Mouse (Mus musculus): ENCODE measurements at regions not wholly inside any gene's neighbourhood (a gene's known extent, or its start where the extent isn't known, plus 50 kb on each side); places are given as distances from the start of the nearest gene placed in this dataset.

GRCm38 (mm10) chr13:58732776-58733175 is 73.6 kb upstream of the Ntrk2 start:
- Histone ChIP-seq H3K27ac (ENCODE audit: insufficient read depth, low read depth) (no peak overlapping the region), H3K9me3 (replicated peaks; ENCODE audit: low read length) (peaks cover 77% of the 10 kb centered on the region)

GRCm38 (mm10) chr13:58733615-58734014 is 72.8 kb upstream of the Ntrk2 start:
- Histone ChIP-seq H3K79me2 (replicated peaks; ENCODE audit: control insufficient read depth, extremely low read depth, insufficient read depth, poor library complexity, severe bottlenecking) (no peaks in the 10 kb centered on the region), H3K4me3 (replicated peaks in 1 of 3; ENCODE audit: low read depth in 2 of 3, low read length in 2 of 3, poor library complexity in 1 of 3) (no peak overlapping the region), H3K27me3 (replicated peaks) (no peaks in the 10 kb centered on the region), H3K9ac (ENCODE audit: insufficient read depth, low read depth) (no peak overlapping the region), H3K9me3 (replicated peaks; ENCODE audit: low read length) (peaks cover 74% of the 10 kb centered on the region), H3K36me3 (replicated peaks in 1 of 2; ENCODE audit: control insufficient read depth in 1 of 2, insufficient read depth in 1 of 2, low read length in 1 of 2) (no peaks in the 10 kb centered on the region), H3K27ac (ENCODE audit: insufficient read depth, low read depth) (no peak overlapping the region), H3K4me2 (ENCODE audit: insufficient read depth, low read depth, poor library complexity, severe bottlenecking) (no peak overlapping the region), H3K4me1 (ENCODE audit: control insufficient read depth in 1 of 2, insufficient read depth in 2 of 2) (no peaks in the 10 kb centered on the region)
- TF ChIP-seq ELF1 (IDR thresholded peaks at IDR 0.05; ENCODE audit: low read depth, low read length) (no peak), ZC3H11A (IDR thresholded peaks at IDR 0.05; ENCODE audit: low read depth, low read length) (no peak), KAT2A (IDR thresholded peaks at IDR 0.05; ENCODE audit: insufficient replicate concordance, low read length) (no peak), GABPA (IDR thresholded peaks at IDR 0.05; ENCODE audit: insufficient replicate concordance, low read depth, low read length) (no peak), POLR2A (IDR thresholded peaks at IDR 0.05; ENCODE audit: low read depth, low read length) (no peak), BHLHE40 (IDR thresholded peaks at IDR 0.05; ENCODE audit: low read depth, low read length) (no peak), MAFK (IDR thresholded peaks at IDR 0.05; ENCODE audit: insufficient replicate concordance, low read length) (no peak)
- DNase-seq (ENCODE audit: extremely low read depth): no peak
- dilution Hi-C loops (cut with MboI; ENCODE audit: extremely low pct_ligation_motif_present, extremely low pct_unique_long_range_greater_than_20kb, low sequenced_read_pairs): no loop called here
- in situ Hi-C loops (cut with MboI; ENCODE audit: low pct_ligation_motif_present, low pct_unique_long_range_greater_than_20kb, low sequenced_read_pairs): no loop called here

More at GRCm38 (mm10) chr13:58732776-58733175, 73.6 kb upstream of the Ntrk2 start:
- no peak for DNase-seq (ENCODE audit: extremely low read depth)
- H3K9ac ChIP-seq (ENCODE audit: insufficient read depth, low read depth): no peak overlapping the region
- dilution Hi-C loops (cut with MboI; ENCODE audit: extremely low pct_ligation_motif_present, extremely low pct_unique_long_range_greater_than_20kb, low sequenced_read_pairs) (no loop called here), in situ Hi-C loops (cut with MboI; ENCODE audit: low pct_ligation_motif_present, low pct_unique_long_range_greater_than_20kb, low sequenced_read_pairs) (no loop called here)
- no peaks in the 10 kb centered on the region for H3K4me1 ChIP-seq (ENCODE audit: control insufficient read depth in 1 of 2, insufficient read depth in 2 of 2)
- no peak overlapping the region for H3K4me3 ChIP-seq (replicated peaks in 1 of 3; ENCODE audit: low read depth in 2 of 3, low read length in 2 of 3, poor library complexity in 1 of 3)
- H3K4me2 ChIP-seq (ENCODE audit: insufficient read depth, low read depth, poor library complexity, severe bottlenecking): no peak overlapping the region
- no peaks in the 10 kb centered on the region for H3K79me2 ChIP-seq (replicated peaks; ENCODE audit: control insufficient read depth, extremely low read depth, insufficient read depth, poor library complexity, severe bottlenecking)
- no peaks in the 10 kb centered on the region for H3K27me3 ChIP-seq (replicated peaks)
- H3K36me3 ChIP-seq (replicated peaks in 1 of 2; ENCODE audit: control insufficient read depth in 1 of 2, insufficient read depth in 1 of 2, low read length in 1 of 2): no peaks in the 10 kb centered on the region
- TF ChIP-seq MYC (IDR thresholded peaks at IDR 0.05; ENCODE audit: low read depth, low read length): no peak

DNA sequence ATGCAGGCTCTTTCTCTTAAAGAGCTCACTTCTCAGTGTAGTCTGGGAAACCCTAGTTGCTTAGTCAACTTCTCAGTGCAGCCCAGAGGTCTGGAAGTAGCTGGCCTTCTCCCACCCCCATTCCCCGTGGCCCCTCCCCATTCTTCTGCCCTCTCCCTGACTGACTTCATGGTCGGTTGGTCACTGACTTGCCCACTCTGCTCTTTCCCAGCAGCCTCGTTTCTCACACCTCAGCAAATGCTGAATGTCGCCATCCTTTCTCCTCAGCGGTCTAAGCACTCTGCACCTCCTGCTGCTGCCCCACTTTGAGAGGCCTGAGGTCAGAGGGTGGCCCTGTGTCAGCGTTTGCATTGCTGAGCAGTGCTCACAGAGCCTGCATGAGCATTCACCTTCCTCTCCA is 70.8 kb upstream of the Ntrk2 start:
- DNase-seq (ENCODE audit: extremely low read depth): no peak
- TF ChIP-seq BHLHE40 (IDR thresholded peaks at IDR 0.05; ENCODE audit: low read depth, low read length): no peak
- TF ChIP-seq RCOR1 (conservative IDR thresholded peaks at IDR 0.05; ENCODE audit: low read depth, low read length): no peak
- no peak for TF ChIP-seq ZMIZ1 (IDR thresholded peaks at IDR 0.05; ENCODE audit: low read depth, low read length)
- no peak for TF ChIP-seq PAX5 (IDR thresholded peaks at IDR 0.05; ENCODE audit: low read length)
- TF ChIP-seq ZC3H11A (IDR thresholded peaks at IDR 0.05; ENCODE audit: low read depth, low read length): no peak
- TF ChIP-seq ELF1 (IDR thresholded peaks at IDR 0.05; ENCODE audit: low read depth, low read length): no peak
- no peak for TF ChIP-seq ETS1 (conservative IDR thresholded peaks at IDR 0.05; ENCODE audit: low read depth, low read length)
- TF ChIP-seq UBTF (IDR thresholded peaks at IDR 0.05; ENCODE audit: low read depth, low read length): no peak
- no peak for TF ChIP-seq CHD1 (IDR thresholded peaks at IDR 0.05; ENCODE audit: low read depth, low read length)
- TF ChIP-seq USF1 (IDR thresholded peaks at IDR 0.05; ENCODE audit: low read depth, low read length): no peak
- dilution Hi-C loops (cut with MboI; ENCODE audit: extremely low pct_ligation_motif_present, extremely low pct_unique_long_range_greater_than_20kb, low sequenced_read_pairs) (no loop called here), in situ Hi-C loops (cut with MboI; ENCODE audit: low pct_ligation_motif_present, low pct_unique_long_range_greater_than_20kb, low sequenced_read_pairs) (no loop called here)
- Histone ChIP-seq H3K36me3 (replicated peaks in 1 of 2; ENCODE audit: control insufficient read depth in 1 of 2, insufficient read depth in 1 of 2, low read length in 1 of 2) (no peaks in the 10 kb centered on the region), H3K4me3 (replicated peaks in 1 of 3; ENCODE audit: low read depth in 2 of 3, low read length in 2 of 3, poor library complexity in 1 of 3) (no peak overlapping the region), H3K4me1 (ENCODE audit: control insufficient read depth in 1 of 2, insufficient read depth in 2 of 2) (no peaks in the 10 kb centered on the region), H3K4me2 (ENCODE audit: insufficient read depth, low read depth, poor library complexity, severe bottlenecking) (no peak overlapping the region), H3K27ac (ENCODE audit: insufficient read depth, low read depth) (no peak overlapping the region), H3K9ac (ENCODE audit: insufficient read depth, low read depth) (no peak overlapping the region), H3K9me3 (replicated peaks; ENCODE audit: low read length) (peaks cover 72% of the 10 kb centered on the region), H3K27me3 (replicated peaks) (no peaks in the 10 kb centered on the region), H3K79me2 (replicated peaks; ENCODE audit: control insufficient read depth, extremely low read depth, insufficient read depth, poor library complexity, severe bottlenecking) (no peaks in the 10 kb centered on the region)
